Mouse (Mus musculus) C2C12 (cell line): ENCODE results near the gene Cubn. TPM values are rescaled to one million over a fixed set of nuclear protein-coding genes. Genes with fewer than 3 reads are reported as not detected.

Source experiments
- H3K27me3 ChIP-seq: one replicate; pipeline ENCODE4 v1.6.1; 2011; ENCODE audit not compliant: control insufficient read depth, insufficient read depth, insufficient read length
- H3K36me3 ChIP-seq: one replicate; pipeline ENCODE4 v1.6.1; 2011; ENCODE audit not compliant: control insufficient read depth, insufficient read depth
- H3K4me3 ChIP-seq: one replicate; pipeline ENCODE4 v1.5.1; 2011; ENCODE audit warnings: mild to moderate bottlenecking, control low read depth; ENCODE audit not compliant: poor library complexity, insufficient read depth, severe bottlenecking
- H3K79me2 ChIP-seq: one replicate; pipeline ENCODE4 v1.6.1; 2011; ENCODE audit not compliant: control insufficient read depth, insufficient read depth
- H3K79me3 ChIP-seq: one replicate; pipeline ENCODE4 v1.6.1; 2011; ENCODE audit warnings: low read depth, control low read depth
- H3ac ChIP-seq: one replicate; pipeline ENCODE3; 2011; ENCODE audit warnings: low read depth; ENCODE audit not compliant: control insufficient read depth, insufficient read length
- CEBPB ChIP-seq: IDR thresholded peaks from one replicate; pipeline ENCODE4 v1.6.1; 2011; ENCODE audit warnings: low read depth, mild to moderate bottlenecking, control low read depth, moderate library complexity
- CTCF ChIP-seq: IDR thresholded peaks from one replicate; pipeline ENCODE4 v1.5.1; 2011; ENCODE audit not compliant: control insufficient read depth, insufficient read depth, insufficient read length
- FOSL1 ChIP-seq: IDR thresholded peaks from one replicate; pipeline ENCODE4 v1.8.0; 2011; ENCODE audit warnings: mild to moderate bottlenecking, low read length; ENCODE audit not compliant: poor library complexity, insufficient read depth, severe bottlenecking
- MAX ChIP-seq: IDR thresholded peaks from one replicate; pipeline ENCODE4 v1.6.1; 2011; ENCODE audit warnings: mild to moderate bottlenecking, control low read depth
- MYOD1 ChIP-seq: IDR thresholded peaks from one replicate; pipeline ENCODE4 v1.6.1; 2011; ENCODE audit warnings: low read depth; ENCODE audit not compliant: control insufficient read depth, insufficient read length
- MYOG ChIP-seq: IDR thresholded peaks from one replicate; pipeline ENCODE4 v1.6.1; 2011; ENCODE audit not compliant: control insufficient read depth, insufficient read length; ENCODE audit errors: extremely low read depth
- USF1 ChIP-seq: IDR thresholded peaks from one replicate; pipeline ENCODE4 v1.6.1; 2011; ENCODE audit warnings: low read depth, mild to moderate bottlenecking, control low read depth, moderate library complexity
- long read RNA-seq, 2 experiments: library from polyadenylated mRNA; unstranded; transcript quantifications; one replicate each; pipeline ENCODE4 v2.0.0; 2019 to 2020
- polyA plus RNA-seq: library from polyadenylated mRNA; unstranded; fragments of >200 nt; fragmentation: generic; extraction: Trizol; gene quantifications from one replicate; pipeline ENCODE4 v1.2.1, GENCODE M21; 2012; ENCODE audit warnings: missing spikeins

Cubn gene
- polyA plus RNA-seq: 0.36 TPM
- long read RNA-seq, experiment 1: 0 reads
- long read RNA-seq, experiment 2, partial matches to known transcripts: 0 of 4 reads
- long read RNA-seq, experiment 2, other reads (novel, unspliced or antisense): 4 of 4 reads

- Histone ChIP-seq H3K79me3 (no peaks in the 10 kb centered on the region), H3K27me3 (no peaks in the 10 kb centered on the region), H3K79me2 (no peaks in the 10 kb centered on the region), H3K4me3 (no peak within 1 kb of the TSS), H3ac (no peak within 1 kb of the TSS), H3K36me3 (no peaks in the 10 kb centered on the region)
- TF ChIP-seq MAX (no peak), CTCF (no peak), CEBPB (no peak), MYOG (no peak), FOSL1 (no peak), USF1 (no peak), MYOD1 (no peak)
Measured at GRCm38 (mm10) chr2:13491734-13492133, at the start of gene Cubn. Cubn (minus strand) TSS chr2:13491813.

GRCm38 (mm10) chr2:13539860-13540259 is 48.2 kb upstream of the Cubn start:
- TF ChIP-seq MAX: no peak
- no peak for TF ChIP-seq CTCF
- TF ChIP-seq CEBPB: no peak
- TF ChIP-seq USF1: no peak
- TF ChIP-seq MYOD1: no peak
- TF ChIP-seq MYOG: no peak
- TF ChIP-seq FOSL1: no peak

GRCm38 (mm10) chr2:13538704-13539377 is 47.2 kb upstream of the Cubn start:
- no peak overlapping the region for H3ac ChIP-seq
- H3K36me3 ChIP-seq: no peaks in the 10 kb centered on the region
- H3K27me3 ChIP-seq: no peaks in the 10 kb centered on the region
- H3K79me3 ChIP-seq: peaks cover 6% of the 10 kb centered on the region
- TF ChIP-seq MAX: no peak
- H3K4me3 ChIP-seq: no peak overlapping the region
- H3K79me2 ChIP-seq: peaks cover 25% of the 10 kb centered on the region

More at GRCm38 (mm10) chr2:13539860-13540259, 48.2 kb upstream of the Cubn start:
- Histone ChIP-seq H3K4me3 (no peak overlapping the region), H3K27me3 (no peaks in the 10 kb centered on the region), H3K79me3 (peaks cover 6% of the 10 kb centered on the region), H3ac (no peak overlapping the region), H3K79me2 (peaks cover 25% of the 10 kb centered on the region), H3K36me3 (no peaks in the 10 kb centered on the region)

- Histone ChIP-seq H3ac (no peak overlapping the region), H3K4me3 (no peak overlapping the region), H3K27me3 (no peaks in the 10 kb centered on the region), H3K79me3 (peaks cover 6% of the 10 kb centered on the region), H3K36me3 (no peaks in the 10 kb centered on the region), H3K79me2 (peaks cover 23% of the 10 kb centered on the region)
- TF ChIP-seq FOSL1: no peak
- TF ChIP-seq USF1: no peak
- no peak for TF ChIP-seq CTCF
- TF ChIP-seq MYOD1: no peak
- TF ChIP-seq CEBPB: no peak
- no peak for TF ChIP-seq MAX
- TF ChIP-seq MYOG: no peak
Measured at GRCm38 (mm10) chr2:13538258-13538657, 46.6 kb upstream of the Cubn start.

GRCm38 (mm10) chr2:13537733-13538132 is 46.1 kb upstream of the Cubn start:
- TF ChIP-seq MYOG (no peak), MAX (no peak), CTCF (no peak), CEBPB (no peak), MYOD1 (no peak), USF1 (no peak), FOSL1 (no peak)
- no peak overlapping the region for H3ac ChIP-seq
- H3K27me3 ChIP-seq: no peaks in the 10 kb centered on the region
- H3K36me3 ChIP-seq: no peaks in the 10 kb centered on the region
- H3K4me3 ChIP-seq: no peak overlapping the region
- peaks cover 18% of the 10 kb centered on the region for H3K79me2 ChIP-seq
- H3K79me3 ChIP-seq: peaks cover 5% of the 10 kb centered on the region

- no peak for TF ChIP-seq CTCF
- no peak for TF ChIP-seq FOSL1
- TF ChIP-seq MAX: no peak
- no peak for TF ChIP-seq MYOD1
- no peak for TF ChIP-seq MYOG
- TF ChIP-seq USF1: no peak
- no peak for TF ChIP-seq CEBPB
- peaks cover 3% of the 10 kb centered on the region for H3K79me3 ChIP-seq
- no peaks in the 10 kb centered on the region for H3K27me3 ChIP-seq
- peaks cover 10% of the 10 kb centered on the region for H3K79me2 ChIP-seq
- H3K4me3 ChIP-seq: no peak overlapping the region
- H3K36me3 ChIP-seq: no peaks in the 10 kb centered on the region
- no peak overlapping the region for H3ac ChIP-seq
Measured at GRCm38 (mm10) chr2:13536747-13537146, 45.1 kb upstream of the Cubn start.
